Mouse (Mus musculus): Measurements from ENCODE around the gene Gfer. TPM values are rescaled to one million over a fixed set of nuclear protein-coding genes. Genes with fewer than 3 reads are reported as not detected.
A peak's percentile ranks its signal among the peaks of the same experiment; 100 is the strongest.
"Not testable (repeated sequence)": the region's sequence is repeated elsewhere in the genome, so short reads cannot be mapped to it uniquely, and the experiment has no call there.

Gene Gfer
- polyA plus RNA-seq, 1 experiment from 2014 or later, result 36.2 TPM

- no peak for DNase-seq (ENCODE audit: low spot score)
Observed at GRCm38 (mm10) chr17:24723122-24723880, 27.3 kb upstream of the Gfer start.

- DNase-seq (ENCODE audit: low spot score), result no peak
Observed at GRCm38 (mm10) chr17:24722220-24722924, 26.4 kb upstream of the Gfer start.

- DNase-seq (ENCODE audit: low spot score), result not testable (repeated sequence)
Observed at GRCm38 (mm10) chr17:24721383-24721955, 25.5 kb upstream of the Gfer start.

GRCm38 (mm10) chr17:24720616-24721015 is 24.7 kb upstream of the Gfer start:
- not testable (repeated sequence) for DNase-seq (ENCODE audit: low spot score)

- DNase-seq (ENCODE audit: low spot score), result peak; percentile 98
Observed at GRCm38 (mm10) chr17:24719494-24720222, 23.7 kb upstream of the Gfer start.

- not testable (repeated sequence) for DNase-seq (ENCODE audit: low spot score)
Observed at GRCm38 (mm10) chr17:24718938-24719337, 23.0 kb upstream of the Gfer start.

GRCm38 (mm10) chr17:24717943-24718342 is 22.0 kb upstream of the Gfer start, which contains the start of the genes Rnf151 and Rps2:
Gene Rnf151, minus strand, starts transcription at chr17:24718063.
Gene Rps2, plus strand, starts transcription at chr17:24718116.
- DNase-seq (ENCODE audit: low spot score), result no peak

- DNase-seq (ENCODE audit: low spot score), result no peak
Observed at GRCm38 (mm10) chr17:24716166-24716682, 20.3 kb upstream of the Gfer start.

GRCm38 (mm10) chr17:24715556-24715955 is 19.6 kb upstream of the Gfer start:
- no peak for DNase-seq (ENCODE audit: low spot score)

- DNase-seq (ENCODE audit: low spot score), result peak; percentile 62
Observed at GRCm38 (mm10) chr17:24708646-24709045, 12.7 kb upstream of the Gfer start.

- no peak for DNase-seq (ENCODE audit: low spot score)
Observed at GRCm38 (mm10) chr17:24707801-24708425, 12.0 kb upstream of the Gfer start.

- DNase-seq (ENCODE audit: low spot score), result peak; percentile 95
Observed at GRCm38 (mm10) chr17:24706982-24707800, 11.2 kb upstream of the Gfer start, which contains the start of gene Tbl3. Gene Tbl3, minus strand, starts transcription at chr17:24707660.

GRCm38 (mm10) chr17:24705821-24706220 is 9.9 kb upstream of the Gfer start:
- DNase-seq (ENCODE audit: low spot score), result no peak

- DNase-seq (ENCODE audit: low spot score), result no peak
Observed at GRCm38 (mm10) chr17:24701251-24701650, 5.3 kb upstream of the Gfer start.

- DNase-seq (ENCODE audit: low spot score), result no peak
Observed at GRCm38 (mm10) chr17:24699473-24699872, 3.5 kb upstream of the Gfer start.

- DNase-seq (ENCODE audit: low spot score), result no peak
Observed at GRCm38 (mm10) chr17:24698715-24699114, 2.8 kb upstream of the Gfer start.

GRCm38 (mm10) chr17:24697985-24698384 is 2.0 kb upstream of the Gfer start:
- DNase-seq (ENCODE audit: low spot score), result no peak

GRCm38 (mm10) chr17:24695326-24696010 is 488 bp downstream of the Gfer start:
- no peak for DNase-seq (ENCODE audit: low spot score)

GRCm38 (mm10) chr17:24692385-24692784 is 3.6 kb downstream of the Gfer start:
- no peak for DNase-seq (ENCODE audit: low spot score)
